Mouse (Mus musculus) 3134 (cell line): ENCODE results near the gene Mrvi1.
"Not testable (repeated sequence)": the region's sequence is repeated elsewhere in the genome, so short reads cannot be mapped to it uniquely, and the experiment has no call there.

Source experiments
- DNase-seq: peaks from one replicate; pipeline ENCODE4 v3.0.0-alpha.2; 2011; ENCODE audit warnings: low spot score; ENCODE audit not compliant: insufficient read length; ENCODE audit errors: extremely low read depth

Gene Mrvi1

GRCm38 (mm10) chr7:110944321-110944720 lies 37.9 kb downstream of the Mrvi1 start:
- DNase-seq = no peak

- DNase-seq = no peak
These were observed 40.3 kb downstream of the Mrvi1 start for GRCm38 (mm10) chr7:110941701-110942530.

GRCm38 (mm10) chr7:110941116-110941521 lies 41.1 kb downstream of the Mrvi1 start:
- DNase-seq = no peak

- no peak for DNase-seq
These were observed 46.2 kb downstream of the Mrvi1 start for GRCm38 (mm10) chr7:110935815-110936762.

- DNase-seq = no peak
These were observed 48.3 kb downstream of the Mrvi1 start for GRCm38 (mm10) chr7:110933999-110934398.

GRCm38 (mm10) chr7:110933329-110933728 lies 48.9 kb downstream of the Mrvi1 start:
- no peak for DNase-seq

GRCm38 (mm10) chr7:110930118-110930854 lies 52.0 kb downstream of the Mrvi1 start:
- no peak for DNase-seq

GRCm38 (mm10) chr7:110926562-110926961 lies 55.7 kb downstream of the Mrvi1 start:
- no peak for DNase-seq

GRCm38 (mm10) chr7:110920331-110921261 lies 61.7 kb downstream of the Mrvi1 start:
- DNase-seq = no peak

GRCm38 (mm10) chr7:110919721-110920120 lies 62.5 kb downstream of the Mrvi1 start:
- no peak for DNase-seq

GRCm38 (mm10) chr7:110915913-110916312 lies 66.3 kb downstream of the Mrvi1 start:
- DNase-seq = no peak

GRCm38 (mm10) chr7:110914531-110914930 lies 67.7 kb downstream of the Mrvi1 start:
- DNase-seq = no peak

GRCm38 (mm10) chr7:110913754-110914153 lies 68.5 kb downstream of the Mrvi1 start:
- no peak for DNase-seq

GRCm38 (mm10) chr7:110908209-110909144 lies 73.8 kb downstream of the Mrvi1 start:
- no peak for DNase-seq

- DNase-seq = no peak
These were observed 75.7 kb downstream of the Mrvi1 start for GRCm38 (mm10) chr7:110906566-110906965.

GRCm38 (mm10) chr7:110903226-110903625 lies 79.0 kb downstream of the Mrvi1 start:
- DNase-seq = no peak

GRCm38 (mm10) chr7:110897202-110897601 lies 85.1 kb downstream of the Mrvi1 start:
- no peak for DNase-seq

- no peak for DNase-seq
These were observed 85.8 kb downstream of the Mrvi1 start for GRCm38 (mm10) chr7:110896453-110896852.

GRCm38 (mm10) chr7:110895772-110896171 lies 86.5 kb downstream of the Mrvi1 start:
- not testable (repeated sequence) for DNase-seq
